Mouse (Mus musculus) forebrain, embryonic 10.5 days (tissue): ENCODE results near the gene Tmem143. TPM values are rescaled to one million over a fixed set of nuclear protein-coding genes. Genes with fewer than 3 reads are reported as not detected.
"Not testable (repeated sequence)": the region's sequence is repeated elsewhere in the genome, so short reads cannot be mapped to it uniquely, and the experiment has no call there.

Experiments used
- DNase-seq: peaks from one replicate; pipeline ENCODE4 v3.0.0-alpha.2; 2017; ENCODE audit warnings: low spot score; ENCODE audit errors: extremely low spot score
- H3K27ac ChIP-seq: fragments of 300-500 bp; sonication (generic); 2 replicates; pipeline ENCODE4 v1.5.1; 2016; ENCODE audit warnings: mild to moderate bottlenecking
- H3K27me3 ChIP-seq: fragments of 300-500 bp; sonication (generic); 2 replicates; pipeline ENCODE4 v1.6.1; 2016; ENCODE audit warnings: mild to moderate bottlenecking; ENCODE audit not compliant: poor library complexity, severe bottlenecking
- H3K36me3 ChIP-seq: fragments of 300-500 bp; sonication (generic); replicated peaks from 2 replicates; pipeline ENCODE4 v1.6.1; 2016; ENCODE audit warnings: mild to moderate bottlenecking, moderate library complexity
- H3K4me1 ChIP-seq: fragments of 300-500 bp; sonication (generic); 2 replicates; pipeline ENCODE4 v1.6.1; 2016
- H3K4me3 ChIP-seq: fragments of 300-500 bp; sonication (generic); 2 replicates; pipeline ENCODE4 v1.5.1; 2016; ENCODE audit warnings: mild to moderate bottlenecking, moderate library complexity
- H3K9me3 ChIP-seq: fragments of 300-500 bp; sonication (generic); 2 replicates; pipeline ENCODE4 v1.6.1; 2016; ENCODE audit warnings: mild to moderate bottlenecking, moderate library complexity
- WGBS: fragments of 180-500 bp; shearing (Covaris S2); methylation state at CpG from one replicate; pipeline ENCODE4 v1.1.7; 2016; 5-methylcytosine and 5-hydroxymethylcytosine counted together
- polyA plus RNA-seq: library from polyadenylated mRNA; unstranded; fragments of >200 nt; fragmentation: Nextera tagmentation; extraction: Ambion mirVana; gene quantifications from 2 replicates; pipeline ENCODE4 v1.2.1, GENCODE M21; 2016

Gene Tmem143
- polyA plus RNA-seq, 1 experiment from 2014 or later: 4.8 TPM

DNA sequence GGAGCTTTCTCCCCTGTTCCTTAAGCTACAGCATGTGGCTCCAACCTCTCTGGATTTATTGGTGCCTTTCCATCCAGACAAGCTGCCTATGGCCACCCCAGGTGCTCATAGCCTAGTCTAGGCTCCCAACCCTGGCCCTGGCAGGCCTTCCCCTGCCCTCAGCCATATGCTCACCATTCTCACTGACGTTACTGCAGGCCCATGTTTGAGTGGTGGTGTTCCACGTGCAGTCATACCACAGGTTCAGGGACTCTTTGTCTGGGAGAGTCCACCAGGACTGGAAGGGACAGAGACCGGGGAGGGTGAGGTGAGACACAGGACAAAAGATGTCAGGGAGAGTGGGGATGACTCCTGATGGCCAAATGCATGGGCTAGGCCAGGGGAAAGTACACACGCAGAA lies 23.0 kb downstream of the Tmem143 start:
- 82% methylated on average over 4 of the region's 4 CpGs for WGBS
- peaks cover 66% of the 10 kb centered on the region for H3K4me1 ChIP-seq
- DNase-seq: no peak
- H3K4me3 ChIP-seq: no peak overlapping the region
- H3K27ac ChIP-seq: peak overlapping the region; percentile 36
- no peaks in the 10 kb centered on the region for H3K36me3 ChIP-seq
- H3K9me3 ChIP-seq: no peaks in the 10 kb centered on the region
- H3K27me3 ChIP-seq: peaks cover 31% of the 10 kb centered on the region

DNA sequence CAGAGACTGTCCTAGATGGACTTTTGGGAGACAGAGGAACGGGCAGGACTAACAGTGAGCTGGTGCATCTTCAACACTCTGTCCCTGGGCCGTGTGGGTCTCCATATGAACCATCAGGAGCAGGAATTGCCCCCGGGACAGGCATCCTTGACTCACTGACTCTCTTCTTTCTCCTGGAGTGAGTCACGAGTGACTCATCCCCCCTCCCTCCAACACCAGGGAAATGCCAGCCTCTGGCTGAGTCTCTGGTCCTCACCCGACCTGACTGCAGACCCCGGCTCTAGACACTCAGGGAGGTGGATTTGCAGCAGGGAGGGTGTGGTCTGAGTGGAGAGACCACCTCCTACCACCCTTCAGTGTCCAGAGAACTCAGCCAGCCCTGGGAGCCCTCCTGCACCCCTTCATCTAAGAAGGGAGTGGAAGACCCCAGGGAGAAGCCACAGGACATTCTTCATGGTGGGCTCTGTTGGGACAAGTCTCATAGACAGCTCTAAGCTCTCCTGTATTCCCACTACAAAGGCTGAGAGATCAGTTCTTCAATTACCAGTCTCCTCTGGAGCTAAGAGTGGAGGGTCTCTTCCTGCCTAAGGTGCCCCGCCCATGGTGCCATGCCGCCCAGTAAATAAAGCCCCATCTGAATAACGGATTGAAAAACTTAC lies 24.0 kb downstream of the Tmem143 start:
- Histone ChIP-seq H3K27me3 (peaks cover 31% of the 10 kb centered on the region), H3K9me3 (peaks cover 5% of the 10 kb centered on the region; the same call in 1 of the 2 replicates), H3K36me3 (no peaks in the 10 kb centered on the region), H3K4me3 (peak overlapping the region; percentile 8; the same call in 1 of the 2 replicates), H3K4me1 (peaks cover 63% of the 10 kb centered on the region), H3K27ac (peak overlapping the region; percentile 36; the same call in 1 of the 2 replicates)
- DNase-seq: no peak
- 67% methylated on average over 9 of the region's 9 CpGs for WGBS

DNA sequence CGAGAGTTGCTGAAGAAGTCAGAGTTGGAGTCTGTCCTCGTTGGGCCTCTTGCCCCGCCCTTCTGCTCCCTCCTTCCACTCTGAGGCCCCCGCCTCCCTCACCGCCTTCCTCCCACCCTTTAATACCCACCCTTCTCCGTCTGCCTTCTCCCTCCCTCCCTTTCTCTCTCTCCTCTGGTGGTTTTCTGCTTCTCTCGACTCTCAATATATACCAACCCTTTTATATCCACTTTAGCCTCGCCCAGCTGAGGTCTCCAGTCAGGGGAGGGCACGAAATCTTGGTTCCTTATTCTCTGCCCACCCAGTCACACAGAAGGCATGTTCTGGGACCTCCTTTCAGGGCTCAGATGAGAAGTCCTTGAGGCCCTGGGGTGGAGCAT lies 24.5 kb downstream of the Tmem143 start, which contains the start of gene Emp3:
TSS of gene Emp3 (minus strand) at position 163 of the 380 bp plus-strand sequence.
- Histone ChIP-seq H3K9me3 (peaks cover 5% of the 10 kb centered on the region; the same call in 1 of the 2 replicates), H3K27ac (peak within 1 kb of the TSS; percentile 88), H3K36me3 (no peaks in the 10 kb centered on the region), H3K4me1 (peaks cover 58% of the 10 kb centered on the region), H3K4me3 (peak within 1 kb of the TSS; percentile 8; the same call in 1 of the 2 replicates), H3K27me3 (peaks cover 31% of the 10 kb centered on the region)
- no peak for DNase-seq
- WGBS: 57% methylated on average over 9 of the region's 9 CpGs

DNA sequence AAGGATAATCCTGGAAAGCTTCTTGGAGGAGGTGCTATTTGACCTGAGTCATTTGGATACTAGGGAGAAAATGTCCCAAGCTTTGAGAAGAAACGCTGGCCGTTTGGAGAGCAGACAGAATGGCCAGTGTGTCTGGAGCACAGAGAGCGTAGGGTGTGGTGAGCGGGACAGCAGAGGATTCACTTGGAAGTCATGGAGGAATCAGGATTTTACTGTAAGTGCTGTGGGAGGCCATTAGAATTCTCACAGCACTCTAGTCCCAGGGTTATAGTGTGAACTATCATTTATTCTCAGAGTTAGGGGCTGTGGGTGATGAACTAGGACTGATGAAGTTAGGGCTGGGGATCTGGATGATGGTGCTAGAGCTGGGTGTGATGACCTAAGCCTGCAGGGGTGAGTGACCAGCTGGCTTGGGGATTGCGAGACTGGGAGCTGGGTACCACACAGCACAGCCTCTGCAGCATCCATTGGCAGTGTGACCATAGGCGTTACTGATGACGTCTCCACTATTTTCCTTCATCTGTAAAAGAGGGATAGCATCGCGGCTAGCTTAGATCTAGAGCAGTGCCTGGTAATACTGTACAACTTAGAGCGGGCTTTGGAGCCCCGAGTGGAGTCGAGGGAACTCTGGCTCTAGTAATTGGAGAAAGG lies 25.3 kb downstream of the Tmem143 start:
- no peaks in the 10 kb centered on the region; the same call in 1 of the 2 replicates for H3K36me3 ChIP-seq
- H3K4me1 ChIP-seq: peaks cover 50% of the 10 kb centered on the region
- H3K4me3 ChIP-seq: peak overlapping the region; percentile 55; the same call in 1 of the 2 replicates
- H3K9me3 ChIP-seq: peaks cover 5% of the 10 kb centered on the region; the same call in 1 of the 2 replicates
- peaks cover 33% of the 10 kb centered on the region for H3K27me3 ChIP-seq
- H3K27ac ChIP-seq: peak overlapping the region; percentile 88
- 88% methylated on average over 12 of the region's 12 CpGs for WGBS
- no peak for DNase-seq

DNA sequence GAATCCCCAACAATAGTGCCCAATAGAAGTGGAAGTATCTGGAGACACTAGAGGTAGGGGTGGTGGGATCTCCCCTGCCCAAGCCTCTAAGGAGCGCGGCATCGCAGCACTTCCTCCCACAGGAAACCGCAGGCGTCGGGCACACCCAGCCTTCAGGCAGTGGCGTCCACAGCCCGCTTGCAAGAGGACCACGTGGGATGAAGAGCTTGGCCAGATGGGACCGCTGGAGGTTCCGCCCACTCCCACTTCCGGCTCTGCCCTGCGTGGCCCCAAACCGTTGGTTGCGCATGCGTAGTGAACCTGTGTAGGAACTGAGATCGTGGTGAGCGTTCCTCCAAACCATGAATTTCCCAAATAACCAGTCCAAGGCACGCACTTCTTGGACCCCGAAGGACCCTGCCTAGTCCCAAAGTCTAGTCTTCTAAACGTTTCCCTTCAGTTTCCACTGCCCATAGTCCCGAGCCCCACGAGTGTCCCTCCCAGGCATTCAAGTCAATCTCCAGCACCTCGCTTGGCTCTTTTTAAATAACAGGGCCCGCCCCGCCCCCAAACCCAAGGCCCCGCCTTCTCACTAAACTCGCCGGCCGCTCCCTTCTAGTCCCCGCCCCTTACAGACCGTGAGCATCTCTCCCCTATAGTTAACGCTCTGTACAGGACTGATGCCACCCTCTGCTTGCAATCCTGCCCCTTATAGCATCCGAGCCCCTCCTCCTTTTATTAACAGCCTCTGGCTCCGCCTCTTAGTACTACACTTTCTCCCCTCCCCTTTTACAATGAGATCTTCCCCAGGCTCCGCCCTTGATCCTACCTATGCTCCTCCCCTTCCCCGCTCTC lies 26.4 kb downstream of the Tmem143 start:
- Histone ChIP-seq H3K4me3 (peak overlapping the region; percentile 55), H3K9me3 (peaks cover 5% of the 10 kb centered on the region; the same call in 1 of the 2 replicates), H3K36me3 (no peaks in the 10 kb centered on the region; the same call in 1 of the 2 replicates), H3K27ac (peak overlapping the region; percentile 88), H3K27me3 (peaks cover 44% of the 10 kb centered on the region), H3K4me1 (peaks cover 42% of the 10 kb centered on the region)
- WGBS: 2% methylated on average over 37 of the region's 37 CpGs
- peak; percentile 90 for DNase-seq

DNA sequence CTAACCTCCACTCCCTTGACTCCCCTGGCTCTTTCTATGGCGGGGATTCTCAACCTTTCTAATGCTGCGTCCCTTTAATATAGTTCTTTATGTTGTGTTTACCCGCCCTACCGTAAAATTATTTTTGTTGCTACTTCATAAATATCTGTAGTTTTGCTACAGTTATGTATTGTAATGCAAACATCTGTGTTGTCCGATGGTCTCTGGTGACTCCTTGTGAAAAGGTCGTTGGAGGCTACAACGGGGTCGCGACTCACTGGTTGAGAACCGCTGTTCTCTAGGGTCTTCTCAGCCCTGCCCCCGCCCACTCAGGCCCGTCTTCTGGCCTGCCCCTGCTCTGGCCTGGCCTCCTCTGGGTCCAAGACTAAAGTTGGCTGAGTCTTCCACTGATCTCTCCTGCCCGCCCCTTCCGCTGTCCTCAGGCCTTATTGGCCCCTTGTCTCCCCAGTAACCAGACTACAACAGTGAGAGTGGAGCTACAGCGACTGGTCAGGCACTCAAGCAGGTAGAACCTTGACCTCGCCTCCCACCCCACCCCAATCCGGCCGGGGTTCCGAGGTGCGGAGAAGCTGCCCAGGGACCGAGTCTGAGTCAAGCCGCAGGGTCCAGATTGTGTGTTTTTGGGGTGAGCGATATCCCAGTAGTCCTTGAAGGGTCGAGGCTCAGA lies 27.2 kb downstream of the Tmem143 start, which contains the start of gene Ccdc114:
TSS of gene Ccdc114 (plus strand) at position 311 of the 667 bp plus-strand sequence.
- Histone ChIP-seq H3K27ac (peak within 1 kb of the TSS; percentile 88), H3K4me1 (peaks cover 45% of the 10 kb centered on the region), H3K4me3 (peak within 1 kb of the TSS; percentile 55), H3K27me3 (peaks cover 52% of the 10 kb centered on the region), H3K9me3 (peaks cover 5% of the 10 kb centered on the region; the same call in 1 of the 2 replicates), H3K36me3 (no peaks in the 10 kb centered on the region; the same call in 1 of the 2 replicates)
- WGBS: 4% methylated on average over 24 of the region's 24 CpGs
- peak; percentile 61 for DNase-seq

DNA sequence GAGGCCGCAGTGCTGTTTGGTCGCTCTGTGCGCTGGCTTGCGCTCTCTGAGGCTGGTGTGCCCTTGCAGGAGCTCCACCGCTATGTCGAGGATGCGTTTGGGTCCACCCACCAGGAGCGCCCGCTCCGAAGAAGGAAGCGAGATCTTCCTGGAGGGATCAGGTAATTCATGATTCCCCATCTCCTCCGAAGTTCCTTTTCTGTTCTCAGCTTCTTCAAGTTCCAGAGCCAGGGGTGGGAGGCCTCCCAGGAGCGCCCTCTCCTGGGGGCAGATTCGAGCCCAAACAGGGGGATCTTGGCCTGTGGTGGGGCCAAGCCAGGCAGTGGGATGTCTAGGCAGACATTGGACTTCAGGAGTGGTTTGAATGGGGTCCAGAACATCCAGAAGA lies 27.7 kb downstream of the Tmem143 start:
- DNase-seq: no peak

DNA sequence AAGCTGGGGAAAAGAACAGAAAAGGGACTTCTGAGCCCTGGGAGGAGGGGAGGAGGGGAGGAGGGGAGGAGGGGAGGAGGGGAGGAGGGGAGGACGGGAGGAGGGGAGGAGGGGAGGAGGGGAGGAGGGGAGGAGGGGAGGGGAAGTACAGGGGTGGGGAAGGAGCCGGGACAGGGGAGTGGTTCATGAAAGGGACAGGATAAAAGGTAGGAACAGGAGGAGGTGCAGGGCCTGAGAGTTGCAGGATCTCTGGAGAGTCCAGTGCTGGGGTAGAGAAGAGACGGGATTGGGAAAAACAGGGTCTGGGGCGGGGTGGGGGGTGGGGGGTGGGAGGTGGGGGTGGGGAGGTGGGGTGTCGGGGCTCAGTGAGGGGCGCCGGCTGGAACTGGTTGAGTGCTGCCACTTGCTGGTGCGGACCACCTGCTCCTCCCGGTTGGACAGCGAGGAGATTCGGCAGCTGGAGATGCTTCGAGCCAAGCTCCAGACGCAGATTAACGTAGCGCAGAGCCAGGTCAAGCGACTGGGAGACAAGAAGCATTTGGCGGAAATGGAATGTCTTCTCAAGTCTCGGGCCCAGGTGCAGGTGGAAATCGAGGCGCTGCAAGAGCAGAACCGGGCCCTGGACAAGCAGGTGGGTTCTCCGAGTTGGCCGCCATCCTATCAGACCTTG lies 32.0 kb downstream of the Tmem143 start:
- Histone ChIP-seq H3K4me1 (peaks cover 16% of the 10 kb centered on the region), H3K27me3 (peaks cover 32% of the 10 kb centered on the region), H3K9me3 (peaks cover 11% of the 10 kb centered on the region; the same call in 1 of the 2 replicates), H3K27ac (peak overlapping the region; percentile 30; the same call in 1 of the 2 replicates), H3K4me3 (peak overlapping the region; percentile 32), H3K36me3 (peaks cover 6% of the 10 kb centered on the region)
- 9% methylated on average over 21 of the region's 23 CpGs for WGBS
- DNase-seq: no peak

More for the DNA sequence above, 27.7 kb downstream of the Tmem143 start:
- H3K27ac ChIP-seq: peak overlapping the region; percentile 88
- H3K27me3 ChIP-seq: peaks cover 57% of the 10 kb centered on the region
- H3K4me1 ChIP-seq: peaks cover 48% of the 10 kb centered on the region
- 12% methylated on average over 14 of the region's 14 CpGs for WGBS
- H3K36me3 ChIP-seq: no peaks in the 10 kb centered on the region; the same call in 1 of the 2 replicates
- H3K4me3 ChIP-seq: peak overlapping the region; percentile 55
- H3K9me3 ChIP-seq: peaks cover 5% of the 10 kb centered on the region; the same call in 1 of the 2 replicates

DNA sequence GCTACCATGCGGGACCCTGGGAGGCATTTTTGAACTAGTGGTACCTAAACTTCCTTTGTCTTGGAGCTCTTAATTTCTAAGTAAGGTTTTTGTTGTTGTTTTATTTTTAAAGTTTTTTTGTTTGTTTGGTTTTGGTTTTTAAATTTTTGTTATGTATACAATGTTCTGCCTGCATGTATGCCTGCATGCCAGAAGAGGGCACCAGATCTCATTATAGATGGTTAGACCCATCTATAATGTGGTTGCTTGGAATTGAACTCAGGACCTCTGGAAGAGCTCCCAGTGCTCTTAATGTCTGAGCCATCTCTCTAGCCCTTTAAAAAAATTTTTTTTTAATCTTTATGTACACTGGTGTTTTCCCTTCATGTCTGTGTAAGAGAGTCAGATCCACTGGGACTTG lies 32.9 kb downstream of the Tmem143 start:
- H3K27me3 ChIP-seq: peaks cover 26% of the 10 kb centered on the region
- peaks cover 6% of the 10 kb centered on the region for H3K36me3 ChIP-seq
- no peak overlapping the region for H3K27ac ChIP-seq
- H3K4me1 ChIP-seq: peaks cover 6% of the 10 kb centered on the region
- peaks cover 11% of the 10 kb centered on the region; the same call in 1 of the 2 replicates for H3K9me3 ChIP-seq
- DNase-seq: no peak
- H3K4me3 ChIP-seq: no peak overlapping the region
- 94% methylated on average over 1 of the region's 1 CpGs for WGBS

DNA sequence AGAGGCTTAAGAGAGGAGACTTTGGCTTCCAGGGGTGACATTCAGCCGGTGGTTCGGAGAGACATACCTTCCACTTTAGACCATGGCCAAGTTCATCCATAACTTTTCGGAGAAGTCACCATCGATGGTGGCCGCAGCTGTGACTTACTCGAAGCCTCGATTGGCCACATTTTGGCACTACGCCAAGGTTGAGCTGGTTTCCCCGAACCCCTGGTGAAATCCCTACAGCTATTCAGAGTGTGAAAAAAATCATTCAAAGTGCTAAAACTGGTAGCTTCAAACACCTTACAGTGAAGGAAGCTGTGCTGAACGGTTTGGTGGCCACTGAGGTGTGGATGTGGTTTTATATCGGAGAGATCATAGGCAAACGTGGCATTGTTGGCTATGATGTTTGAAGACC lies 37.0 kb downstream of the Tmem143 start:
- WGBS: 97% methylated on average over 12 of the region's 12 CpGs
- not testable (repeated sequence) for H3K9me3 ChIP-seq, H3K4me1 ChIP-seq, H3K36me3 ChIP-seq, H3K4me3 ChIP-seq, H3K27me3 ChIP-seq, H3K27ac ChIP-seq, DNase-seq

DNA sequence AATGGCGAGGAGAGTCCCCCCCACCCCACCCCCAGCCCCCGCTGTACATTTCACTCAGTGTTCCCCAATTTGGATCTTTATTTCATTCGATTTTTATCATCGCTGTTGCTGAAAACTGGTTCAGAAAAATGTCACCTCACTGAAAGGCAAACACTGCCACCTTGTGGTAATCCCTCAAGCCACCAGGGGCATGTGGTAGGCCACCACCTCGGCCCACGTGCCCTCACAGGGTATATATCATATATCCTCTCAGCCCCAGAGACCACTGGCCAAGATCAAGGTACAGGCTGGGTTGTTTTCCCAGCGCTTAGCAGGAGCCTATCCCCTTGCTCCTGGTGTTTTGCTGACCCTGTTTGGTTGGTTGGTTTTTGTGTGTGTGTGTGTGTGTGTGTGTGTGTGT lies 38.4 kb downstream of the Tmem143 start:
- peaks cover 6% of the 10 kb centered on the region for H3K36me3 ChIP-seq
- H3K4me3 ChIP-seq: no peak overlapping the region
- H3K9me3 ChIP-seq: peaks cover 6% of the 10 kb centered on the region; the same call in 1 of the 2 replicates
- DNase-seq: peak; percentile 58
- no peaks in the 10 kb centered on the region for H3K27me3 ChIP-seq
- H3K4me1 ChIP-seq: no peaks in the 10 kb centered on the region
- H3K27ac ChIP-seq: no peak overlapping the region
- WGBS: 46% methylated on average over 7 of the region's 7 CpGs
